Mouse (Mus musculus) hindbrain, embryonic 12.5 days (tissue): ENCODE measurements at regions not wholly inside any gene's neighbourhood (a gene's known extent, or its start where the extent isn't known, plus 50 kb on each side); places are given as distances from the start of the nearest gene placed in this dataset.
"Not testable (repeated sequence)": the region's sequence is repeated elsewhere in the genome, so short reads cannot be mapped to it uniquely, and the experiment has no call there.

Source experiments
- ATAC-seq: fragments of 200-750 bp; cut with Nextera tagmentation; 2 replicates; pipeline ENCODE4 v1.8.0; 2017; ENCODE audit warnings: moderate TSS enrichment; ENCODE audit not compliant: low FRiP score
- H3K27ac ChIP-seq: fragments of 300-500 bp; sonication (generic); 2 replicates; pipeline ENCODE4 v1.5.1; 2016; ENCODE audit warnings: mild to moderate bottlenecking
- H3K27me3 ChIP-seq: fragments of 300-500 bp; sonication (generic); 2 replicates; pipeline ENCODE4 v1.6.1; 2016; ENCODE audit warnings: mild to moderate bottlenecking
- H3K36me3 ChIP-seq: fragments of 300-500 bp; sonication (generic); 2 replicates; pipeline ENCODE4 v1.6.1; 2016; ENCODE audit warnings: mild to moderate bottlenecking
- H3K4me1 ChIP-seq: fragments of 300-500 bp; sonication (generic); 2 replicates; pipeline ENCODE4 v1.6.1; 2016
- H3K4me2 ChIP-seq: fragments of 300-500 bp; sonication (generic); replicated peaks from 2 replicates; pipeline ENCODE4 v1.6.1; 2016; ENCODE audit warnings: mild to moderate bottlenecking
- H3K4me3 ChIP-seq: fragments of 300-500 bp; sonication (generic); 2 replicates; pipeline ENCODE4 v1.5.1; 2016; ENCODE audit warnings: mild to moderate bottlenecking
- H3K9ac ChIP-seq: fragments of 300-500 bp; sonication (generic); 2 replicates; pipeline ENCODE4 v1.6.1; 2016; ENCODE audit warnings: mild to moderate bottlenecking, moderate library complexity
- H3K9me3 ChIP-seq: fragments of 300-500 bp; sonication (generic); replicated peaks from 2 replicates; pipeline ENCODE4 v1.6.1; 2016; ENCODE audit warnings: mild to moderate bottlenecking
- WGBS: fragments of 180-500 bp; shearing (Covaris S2); methylation state at CpG from one replicate; pipeline ENCODE4 v1.1.7; 2016; 5-methylcytosine and 5-hydroxymethylcytosine counted together

- H3K4me2 ChIP-seq: no peak overlapping the region
- WGBS: 67% methylated on average over 3 of the region's 3 CpGs
- no peaks in the 10 kb centered on the region for H3K9me3 ChIP-seq
- no peak overlapping the region for H3K9ac ChIP-seq
- no peaks in the 10 kb centered on the region for H3K36me3 ChIP-seq
- H3K4me1 ChIP-seq: peaks cover 3% of the 10 kb centered on the region
- no peak for ATAC-seq
- H3K4me3 ChIP-seq: no peak overlapping the region
- no peak overlapping the region for H3K27ac ChIP-seq
- peaks cover 7% of the 10 kb centered on the region; the same call in 1 of the 2 replicates for H3K27me3 ChIP-seq
These were observed 223.6 kb upstream of the Egfl6 start for GRCm38 (mm10) chrX:166809165-166809564.

DNA sequence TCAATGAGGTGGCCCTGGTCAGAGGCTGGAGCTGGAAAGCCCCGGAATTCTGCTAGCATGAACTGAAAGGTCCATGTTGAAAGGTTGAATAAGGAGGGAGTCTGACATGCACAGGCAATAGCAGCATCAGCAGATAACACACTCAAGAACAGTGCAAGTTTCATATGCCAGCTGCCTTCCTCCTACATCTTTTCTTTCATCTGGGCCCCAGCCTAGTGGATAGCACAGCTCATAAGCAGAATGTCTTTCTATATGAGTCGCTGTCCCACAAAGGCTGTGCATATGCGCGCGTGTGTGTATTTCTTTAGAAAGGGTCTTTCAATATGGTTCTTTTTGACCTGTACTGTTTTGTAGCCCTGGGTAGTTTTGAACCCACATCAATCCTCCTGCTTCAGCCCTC, 222.7 kb upstream of the Egfl6 start:
- H3K4me1 ChIP-seq: peaks cover 3% of the 10 kb centered on the region
- no peaks in the 10 kb centered on the region for H3K9me3 ChIP-seq
- H3K4me3 ChIP-seq: no peak overlapping the region
- 83% methylated on average over 5 of the region's 5 CpGs for WGBS
- H3K9ac ChIP-seq: no peak overlapping the region
- no peaks in the 10 kb centered on the region for H3K36me3 ChIP-seq
- H3K27ac ChIP-seq: no peak overlapping the region
- peaks cover 14% of the 10 kb centered on the region; the same call in 1 of the 2 replicates for H3K27me3 ChIP-seq
- H3K4me2 ChIP-seq: no peak overlapping the region
- no peak for ATAC-seq

DNA sequence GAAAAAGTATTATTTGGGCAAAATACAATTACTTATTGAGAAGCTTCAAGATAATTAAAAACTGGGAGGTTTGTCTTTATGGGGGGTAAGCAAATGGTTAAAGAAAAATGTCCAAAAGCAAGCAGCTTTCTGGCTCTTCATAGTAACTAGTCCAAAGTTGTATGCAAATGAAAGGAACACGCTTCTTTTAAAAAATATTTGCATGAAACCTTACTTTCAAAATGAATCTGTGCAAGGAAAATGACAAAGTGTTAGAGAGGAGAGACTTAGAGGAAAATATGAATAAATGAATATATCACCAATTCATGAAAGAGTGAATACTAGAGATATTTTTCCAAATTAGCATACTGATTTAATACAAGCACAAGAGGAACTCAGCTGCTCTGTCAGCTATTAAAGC, 220.4 kb upstream of the Egfl6 start:
- WGBS: 54% methylated on average over 1 of the region's 1 CpGs
- no peaks in the 10 kb centered on the region for H3K9me3 ChIP-seq
- no peak overlapping the region for H3K4me3 ChIP-seq
- no peaks in the 10 kb centered on the region for H3K36me3 ChIP-seq
- H3K9ac ChIP-seq: no peak overlapping the region
- ATAC-seq: no peak
- peaks cover 3% of the 10 kb centered on the region for H3K4me1 ChIP-seq
- H3K4me2 ChIP-seq: no peak overlapping the region
- peaks cover 20% of the 10 kb centered on the region for H3K27me3 ChIP-seq
- H3K27ac ChIP-seq: peak overlapping the region; percentile 65; the same call in 1 of the 2 replicates

DNA sequence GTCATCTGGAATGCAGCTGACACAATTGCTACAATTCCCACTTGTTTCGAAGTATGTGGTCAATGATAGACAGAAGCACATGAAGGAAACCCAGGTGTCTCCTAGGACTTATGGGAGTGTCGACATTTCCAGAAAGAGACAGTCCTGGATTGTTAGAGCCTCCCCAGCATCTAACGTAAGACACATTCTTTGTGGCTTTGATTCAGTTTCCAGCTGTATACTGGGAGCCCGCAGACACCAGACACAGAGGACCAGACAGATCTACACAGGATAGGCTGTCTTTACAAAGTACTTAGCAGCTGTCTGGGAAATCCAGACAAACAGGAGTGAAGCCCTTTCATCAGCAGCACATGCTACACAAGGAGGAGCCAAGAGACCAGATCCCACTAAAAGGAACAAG, 220.0 kb upstream of the Egfl6 start:
- H3K9ac ChIP-seq: no peak overlapping the region
- no peak overlapping the region for H3K4me2 ChIP-seq
- H3K36me3 ChIP-seq: no peaks in the 10 kb centered on the region
- H3K27me3 ChIP-seq: peaks cover 22% of the 10 kb centered on the region
- no peaks in the 10 kb centered on the region for H3K9me3 ChIP-seq
- ATAC-seq: peak; percentile 59
- H3K27ac ChIP-seq: peak overlapping the region; percentile 65
- 29% methylated on average over 4 of the region's 4 CpGs for WGBS
- peaks cover 3% of the 10 kb centered on the region for H3K4me1 ChIP-seq
- no peak overlapping the region for H3K4me3 ChIP-seq

DNA sequence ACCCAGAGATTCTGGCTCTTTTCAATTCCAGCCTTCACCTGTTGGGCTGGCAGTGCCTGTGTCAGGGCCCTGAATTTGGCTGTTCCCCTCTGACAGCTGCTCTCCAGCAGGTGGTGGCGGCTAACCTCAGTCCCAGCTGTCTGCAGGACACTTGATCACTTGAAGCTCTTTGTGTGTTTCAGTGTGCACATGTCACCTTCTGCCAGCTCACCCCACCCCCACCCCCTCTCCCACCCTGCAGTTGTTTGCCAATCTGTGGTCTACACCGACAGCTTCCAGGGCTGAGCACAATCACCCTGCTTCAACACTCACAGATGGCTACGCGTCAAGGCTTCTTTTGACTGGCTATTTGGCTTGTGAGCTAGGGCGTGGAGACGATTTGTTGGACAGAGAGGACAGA, 217.7 kb upstream of the Egfl6 start:
- Histone ChIP-seq H3K36me3 (no peaks in the 10 kb centered on the region), H3K9me3 (no peaks in the 10 kb centered on the region), H3K4me3 (no peak overlapping the region), H3K9ac (no peak overlapping the region), H3K27me3 (peaks cover 19% of the 10 kb centered on the region), H3K4me1 (peaks cover 3% of the 10 kb centered on the region), H3K4me2 (no peak overlapping the region), H3K27ac (peak overlapping the region; percentile 62; the same call in 1 of the 2 replicates)
- 35% methylated on average over 6 of the region's 6 CpGs for WGBS
- peak; percentile 87 for ATAC-seq

DNA sequence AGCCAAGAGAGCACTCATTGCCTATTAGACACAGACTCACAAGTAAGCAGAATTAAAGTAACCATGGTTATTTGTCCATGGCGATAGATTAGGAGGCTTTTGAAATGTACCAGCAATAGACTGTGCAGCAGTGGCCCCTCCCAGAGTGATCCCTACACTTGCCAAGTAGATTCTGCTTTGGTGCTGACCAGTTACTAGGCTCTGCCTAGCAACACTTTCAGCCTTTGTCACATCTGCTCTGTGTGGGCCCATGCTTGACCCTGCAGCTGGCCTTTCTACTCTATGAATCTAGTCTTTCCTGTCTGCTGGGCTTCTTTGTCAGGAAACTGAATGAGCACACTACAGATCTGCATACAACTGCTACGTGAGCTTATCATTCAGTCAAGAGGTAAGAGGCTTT, 215.5 kb upstream of the Egfl6 start:
- no peaks in the 10 kb centered on the region for H3K4me1 ChIP-seq
- H3K4me2 ChIP-seq: no peak overlapping the region
- WGBS: 60% methylated on average over 2 of the region's 2 CpGs
- H3K9ac ChIP-seq: no peak overlapping the region
- ATAC-seq: peak; percentile 38; the same call in 1 of the 2 replicates
- H3K27me3 ChIP-seq: peaks cover 18% of the 10 kb centered on the region
- H3K36me3 ChIP-seq: no peaks in the 10 kb centered on the region
- no peak overlapping the region for H3K4me3 ChIP-seq
- no peaks in the 10 kb centered on the region for H3K9me3 ChIP-seq
- H3K27ac ChIP-seq: no peak overlapping the region

- Histone ChIP-seq H3K4me3 (no peak overlapping the region), H3K27me3 (peaks cover 30% of the 10 kb centered on the region), H3K36me3 (no peaks in the 10 kb centered on the region), H3K9ac (no peak overlapping the region), H3K4me2 (no peak overlapping the region), H3K9me3 (no peaks in the 10 kb centered on the region), H3K4me1 (no peaks in the 10 kb centered on the region), H3K27ac (no peak overlapping the region)
- no peak for ATAC-seq
- WGBS: 76% methylated on average over 2 of the region's 2 CpGs
These were observed 210.1 kb upstream of the Egfl6 start for GRCm38 (mm10) chrX:166795651-166796050.

DNA sequence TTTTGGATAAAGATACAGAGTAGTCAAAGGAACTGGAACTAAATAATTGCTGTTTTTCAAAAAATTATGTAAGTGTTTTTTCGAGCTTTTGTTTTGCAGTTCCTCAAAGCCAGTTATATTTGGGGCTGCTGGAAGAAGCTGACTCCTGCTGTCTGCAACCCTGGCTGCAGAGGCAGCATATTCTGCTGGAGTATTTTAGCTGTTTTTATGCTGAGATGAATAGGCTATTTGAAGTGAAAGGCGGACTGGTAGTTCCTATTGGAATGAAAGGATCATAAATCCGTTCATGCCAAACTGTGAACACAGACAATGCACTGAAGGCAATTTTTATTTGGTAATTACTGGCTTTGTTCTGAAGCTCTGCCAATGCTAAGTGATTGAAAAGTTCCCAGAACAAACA, 203.5 kb upstream of the Egfl6 start:
- ATAC-seq: no peak
- Histone ChIP-seq H3K9me3 (no peaks in the 10 kb centered on the region), H3K27ac (no peak overlapping the region), H3K9ac (no peak overlapping the region), H3K4me3 (no peak overlapping the region), H3K4me2 (no peak overlapping the region), H3K27me3 (peaks cover 29% of the 10 kb centered on the region), H3K36me3 (no peaks in the 10 kb centered on the region), H3K4me1 (no peaks in the 10 kb centered on the region)
- WGBS: 46% methylated on average over 3 of the region's 3 CpGs

- H3K4me3 ChIP-seq, H3K9me3 ChIP-seq, H3K9ac ChIP-seq, ATAC-seq, H3K36me3 ChIP-seq, H3K27ac ChIP-seq, H3K4me1 ChIP-seq, H3K4me2 ChIP-seq: not testable (repeated sequence)
- peaks cover 19% of the 10 kb centered on the region for H3K27me3 ChIP-seq
- WGBS: 94% methylated on average over 1 of the region's 1 CpGs
These were observed 201.6 kb upstream of the Egfl6 start for GRCm38 (mm10) chrX:166787137-166787536.

- Histone ChIP-seq H3K36me3 (no peaks in the 10 kb centered on the region), H3K9me3 (no peaks in the 10 kb centered on the region), H3K4me1 (no peaks in the 10 kb centered on the region), H3K4me2 (no peak overlapping the region), H3K4me3 (no peak overlapping the region), H3K9ac (no peak overlapping the region), H3K27me3 (peaks cover 19% of the 10 kb centered on the region), H3K27ac (no peak overlapping the region)
- no peak for ATAC-seq
- 81% methylated on average over 3 of the region's 3 CpGs for WGBS
These were observed 200.1 kb upstream of the Egfl6 start for GRCm38 (mm10) chrX:166785615-166786014.

- Histone ChIP-seq H3K4me3 (no peak overlapping the region), H3K27ac (no peak overlapping the region), H3K9ac (no peak overlapping the region), H3K27me3 (peaks cover 17% of the 10 kb centered on the region), H3K4me2 (no peak overlapping the region), H3K9me3 (no peaks in the 10 kb centered on the region), H3K4me1 (no peaks in the 10 kb centered on the region), H3K36me3 (no peaks in the 10 kb centered on the region)
- WGBS: 93% methylated on average over 2 of the region's 2 CpGs
- ATAC-seq: no peak
These were observed 197.9 kb upstream of the Egfl6 start for GRCm38 (mm10) chrX:166783377-166783776.

DNA sequence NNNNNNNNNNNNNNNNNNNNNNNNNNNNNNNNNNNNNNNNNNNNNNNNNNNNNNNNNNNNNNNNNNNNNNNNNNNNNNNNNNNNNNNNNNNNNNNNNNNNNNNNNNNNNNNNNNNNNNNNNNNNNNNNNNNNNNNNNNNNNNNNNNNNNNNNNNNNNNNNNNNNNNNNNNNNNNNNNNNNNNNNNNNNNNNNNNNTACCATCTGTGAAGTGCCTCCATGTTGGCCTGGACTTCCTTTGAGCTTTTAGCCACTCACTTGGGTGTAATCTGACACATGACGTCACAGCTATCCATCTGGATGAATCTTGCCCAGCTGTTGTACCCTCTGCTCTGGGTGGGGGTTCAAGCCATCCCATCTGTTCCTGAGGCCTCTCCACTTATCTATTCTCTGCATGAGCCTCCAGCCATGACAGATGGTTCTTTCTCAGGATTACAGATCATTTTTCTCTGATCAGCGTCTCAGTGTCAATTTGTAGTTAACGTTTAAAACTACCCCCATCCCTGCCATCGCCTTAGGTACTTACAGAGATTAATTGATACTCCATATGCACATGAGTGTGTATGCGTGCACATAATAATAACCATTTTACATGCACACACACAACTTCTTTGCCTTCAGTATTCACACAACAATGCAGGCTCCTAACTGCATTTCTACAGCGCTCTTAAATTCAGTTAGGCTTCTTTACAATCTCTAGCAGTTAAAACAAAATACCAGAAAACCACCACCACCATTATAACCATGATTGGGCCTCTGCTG, 194.0 kb upstream of the Egfl6 start:
- ATAC-seq: peak; percentile 87
- Histone ChIP-seq H3K4me2 (no peak overlapping the region), H3K9ac (no peak overlapping the region), H3K27me3 (peaks cover 12% of the 10 kb centered on the region), H3K36me3 (no peaks in the 10 kb centered on the region), H3K27ac (no peak overlapping the region), H3K4me3 (no peak overlapping the region), H3K9me3 (no peaks in the 10 kb centered on the region), H3K4me1 (no peaks in the 10 kb centered on the region)
- 60% methylated on average over 6 of the region's 6 CpGs for WGBS

- no peak overlapping the region for H3K27ac ChIP-seq
- no peaks in the 10 kb centered on the region for H3K36me3 ChIP-seq
- H3K4me1 ChIP-seq: no peaks in the 10 kb centered on the region
- no peak overlapping the region for H3K4me2 ChIP-seq
- 18% methylated on average over 6 of the region's 6 CpGs for WGBS
- peaks cover 14% of the 10 kb centered on the region for H3K27me3 ChIP-seq
- H3K9ac ChIP-seq: no peak overlapping the region
- ATAC-seq: 0 out of 2 replicates have a peak, but pooled peaks have one; percentile 32
- H3K4me3 ChIP-seq: no peak overlapping the region
- H3K9me3 ChIP-seq: no peaks in the 10 kb centered on the region
These were observed 187.9 kb upstream of the Egfl6 start for GRCm38 (mm10) chrX:166773408-166773854.
